Mouse (Mus musculus) bone marrow, adult 2 months (tissue): Measurements from ENCODE around the gene Gng7. TPM values are rescaled to one million over a fixed set of nuclear protein-coding genes. Genes with fewer than 3 reads are reported as not detected.

ENCODE experiments used
- H3K27ac ChIP-seq: fragments of 200-500 bp; 2 replicates; pipeline ENCODE4 v1.5.1; 2012; ENCODE audit warnings: low read depth, mild to moderate bottlenecking, control low read depth, inconsistent platforms, low read length; ENCODE audit not compliant: control insufficient read depth, poor library complexity, insufficient read depth
- H3K4me1 ChIP-seq: fragments of 200-500 bp; 2 replicates; pipeline ENCODE4 v1.6.1; 2011; ENCODE audit warnings: low read length; ENCODE audit not compliant: control insufficient read depth, insufficient read depth
- H3K4me3 ChIP-seq: fragments of 200-500 bp; replicated peaks from 2 replicates; pipeline ENCODE3; 2011; ENCODE audit warnings: mild to moderate bottlenecking, low read depth, low read length, control low read depth; ENCODE audit not compliant: control insufficient read depth
- CTCF ChIP-seq: fragments of 200-500 bp; IDR thresholded peaks from 2 replicates; pipeline ENCODE4 v1.5.1; 2011; ENCODE audit warnings: low read length, control low read depth; ENCODE audit not compliant: control insufficient read depth, insufficient read depth
- POLR2A ChIP-seq: fragments of 200-500 bp; IDR thresholded peaks from 2 replicates; pipeline ENCODE4 v1.6.1; 2011; ENCODE audit warnings: low read depth, mild to moderate bottlenecking, control low read depth, low read length, borderline replicate concordance; ENCODE audit not compliant: control insufficient read depth
- WGBS: fragments of 180-500 bp; shearing (Covaris S2); methylation state at CpG from one replicate; pipeline ENCODE4 v1.1.7; 2018; 5-methylcytosine and 5-hydroxymethylcytosine counted together
- polyA plus RNA-seq: library from polyadenylated mRNA; stranded (reverse); fragments of >200 nt; gene quantifications from 2 replicates; pipeline ENCODE4 v1.2.4, GENCODE M21; 2011; ENCODE audit warnings: low replicate concordance; ENCODE audit not compliant: missing spikeins, insufficient read depth, insufficient read length

Gene Gng7
- polyA plus RNA-seq, 1 experiment = not detected

- Histone ChIP-seq H3K4me1 (no peaks in the 10 kb centered on the region), H3K27ac (no peak overlapping the region), H3K4me3 (no peak overlapping the region)
- 12% methylated on average over 26 of the region's 26 CpGs for WGBS
- TF ChIP-seq POLR2A (no peak), CTCF (no peak)
Measured at GRCm38 (mm10) chr10:81021547-81022110, 6.9 kb upstream of the Gng7 start.

GRCm38 (mm10) chr10:81020207-81020606, 5.5 kb upstream of the Gng7 start:
- peaks cover 2% of the 10 kb centered on the region; the same call in 1 of the 2 replicates for H3K4me1 ChIP-seq
- 61% methylated on average over 2 of the region's 2 CpGs for WGBS
- TF ChIP-seq POLR2A (no peak), CTCF (no peak)
- H3K4me3 ChIP-seq = no peak overlapping the region
- no peak overlapping the region for H3K27ac ChIP-seq

- TF ChIP-seq CTCF (no peak), POLR2A (no peak)
- H3K27ac ChIP-seq = no peak overlapping the region
- 60% methylated on average over 6 of the region's 6 CpGs for WGBS
- H3K4me1 ChIP-seq = peaks cover 2% of the 10 kb centered on the region; the same call in 1 of the 2 replicates
- H3K4me3 ChIP-seq = no peak overlapping the region
Measured at GRCm38 (mm10) chr10:81019687-81020086, 4.9 kb upstream of the Gng7 start.

- Histone ChIP-seq H3K4me3 (no peak overlapping the region), H3K27ac (no peak overlapping the region), H3K4me1 (peaks cover 2% of the 10 kb centered on the region; the same call in 1 of the 2 replicates)
- TF ChIP-seq POLR2A (no peak), CTCF (no peak)
- 42% methylated on average over 10 of the region's 10 CpGs for WGBS
Measured at GRCm38 (mm10) chr10:81018326-81018725, 3.6 kb upstream of the Gng7 start.

- TF ChIP-seq CTCF = peak; percentile 81
- TF ChIP-seq POLR2A = no peak
- whole genome bisulfite sequencing = 5% methylated on average over 7 of the region's 7 CpGs
- H3K4me1 ChIP-seq = peaks cover 2% of the 10 kb centered on the region; the same call in 1 of the 2 replicates
- H3K4me3 ChIP-seq = no peak overlapping the region
- H3K27ac ChIP-seq = no peak overlapping the region
Measured at GRCm38 (mm10) chr10:81016645-81017044, 1.9 kb upstream of the Gng7 start.

GRCm38 (mm10) chr10:81015666-81016065, 921 bp upstream of the Gng7 start:
- H3K4me3 ChIP-seq = no peak overlapping the region
- peaks cover 2% of the 10 kb centered on the region; the same call in 1 of the 2 replicates for H3K4me1 ChIP-seq
- TF ChIP-seq POLR2A = no peak
- no peak for TF ChIP-seq CTCF
- no peak overlapping the region for H3K27ac ChIP-seq
- WGBS = 80% methylated on average over 2 of the region's 2 CpGs

GRCm38 (mm10) chr10:81010851-81011250, 3.9 kb downstream of the Gng7 start:
- no peak for TF ChIP-seq CTCF
- TF ChIP-seq POLR2A = no peak
- peaks cover 5% of the 10 kb centered on the region for H3K4me1 ChIP-seq
- no peak overlapping the region for H3K27ac ChIP-seq
- 70% methylated on average over 6 of the region's 6 CpGs for WGBS
- H3K4me3 ChIP-seq = no peak overlapping the region

- Histone ChIP-seq H3K4me1 (peaks cover 3% of the 10 kb centered on the region), H3K27ac (no peak overlapping the region), H3K4me3 (no peak overlapping the region)
- WGBS = 43% methylated on average over 7 of the region's 7 CpGs
- no peak for TF ChIP-seq POLR2A
- no peak for TF ChIP-seq CTCF
Measured at GRCm38 (mm10) chr10:81007240-81007639, 7.5 kb downstream of the Gng7 start.

GRCm38 (mm10) chr10:81006005-81006677, 8.6 kb downstream of the Gng7 start:
- 87% methylated on average over 7 of the region's 7 CpGs for WGBS
- Histone ChIP-seq H3K4me1 (peaks cover 3% of the 10 kb centered on the region), H3K4me3 (no peak overlapping the region), H3K27ac (no peak overlapping the region)
- TF ChIP-seq POLR2A (no peak), CTCF (no peak)

- no peak overlapping the region for H3K4me3 ChIP-seq
- H3K4me1 ChIP-seq = no peaks in the 10 kb centered on the region; the same call in 1 of the 2 replicates
- TF ChIP-seq CTCF (no peak), POLR2A (no peak)
- 77% methylated on average over 10 of the region's 10 CpGs for WGBS
- no peak overlapping the region for H3K27ac ChIP-seq
Measured at GRCm38 (mm10) chr10:81001161-81001560, 13.6 kb downstream of the Gng7 start.
